Mouse (Mus musculus) CH12.LX (cell line): ENCODE measurements around the gene Napb.

Experiments
- BHLHE40 ChIP-seq: IDR thresholded peaks from 2 replicates; pipeline ENCODE4 v1.6.1; 2011; ENCODE audit warnings: mild to moderate bottlenecking, low read depth, low read length, improper control_type of control experiment
- CTCF ChIP-seq, 2 experiments: IDR thresholded peaks in 1 of 2; conservative IDR thresholded peaks in 1 of 2; 2 replicates each; pipeline ENCODE4 v1.5.1; 2011 to 2012; ENCODE audit warnings: low read depth in 2 of 2, low read length in 2 of 2, improper control_type of control experiment in 1 of 2, inconsistent platforms in 1 of 2, mild to moderate bottlenecking in 1 of 2, moderate library complexity in 1 of 2
- IRF4 ChIP-seq: IDR thresholded peaks from 2 replicates; pipeline ENCODE4 v1.6.1; 2014; ENCODE audit warnings: low read depth, mild to moderate bottlenecking, inconsistent platforms, low read length, improper control_type of control experiment
- MEF2A ChIP-seq: IDR thresholded peaks from 2 replicates; pipeline ENCODE4 v1.6.1; 2014; ENCODE audit warnings: low read depth, mild to moderate bottlenecking, inconsistent platforms, low read length, improper control_type of control experiment, borderline replicate concordance
- MXI1 ChIP-seq: IDR thresholded peaks from 2 replicates; pipeline ENCODE4 v1.6.1; 2011; ENCODE audit warnings: mild to moderate bottlenecking, low read depth, low read length, improper control_type of control experiment
- NELFE ChIP-seq: IDR thresholded peaks from 2 replicates; pipeline ENCODE4 v1.6.1; 2011; ENCODE audit warnings: low read depth, low read length, improper control_type of control experiment
- NRF1 ChIP-seq: IDR thresholded peaks from 2 replicates; pipeline ENCODE4 v1.6.1; 2014; ENCODE audit warnings: low read depth, mild to moderate bottlenecking, inconsistent platforms, low read length, improper control_type of control experiment, moderate library complexity
- POLR2A ChIP-seq: IDR thresholded peaks from 2 replicates; pipeline ENCODE4 v1.6.1; 2011; ENCODE audit warnings: low read depth, mild to moderate bottlenecking, improper control_type of control experiment, low read length
- RAD21 ChIP-seq: IDR thresholded peaks from 2 replicates; pipeline ENCODE4 v1.6.1; 2011; ENCODE audit warnings: low read depth, mild to moderate bottlenecking, low read length, improper control_type of control experiment, moderate library complexity
- SIN3A ChIP-seq: IDR thresholded peaks from 2 replicates; pipeline ENCODE4 v1.6.1; 2012; ENCODE audit warnings: low read length, improper control_type of control experiment, inconsistent platforms
- USF1 ChIP-seq: IDR thresholded peaks from 2 replicates; pipeline ENCODE4 v1.6.1; 2014; ENCODE audit warnings: low read depth, mild to moderate bottlenecking, inconsistent platforms, low read length, improper control_type of control experiment

DNA sequence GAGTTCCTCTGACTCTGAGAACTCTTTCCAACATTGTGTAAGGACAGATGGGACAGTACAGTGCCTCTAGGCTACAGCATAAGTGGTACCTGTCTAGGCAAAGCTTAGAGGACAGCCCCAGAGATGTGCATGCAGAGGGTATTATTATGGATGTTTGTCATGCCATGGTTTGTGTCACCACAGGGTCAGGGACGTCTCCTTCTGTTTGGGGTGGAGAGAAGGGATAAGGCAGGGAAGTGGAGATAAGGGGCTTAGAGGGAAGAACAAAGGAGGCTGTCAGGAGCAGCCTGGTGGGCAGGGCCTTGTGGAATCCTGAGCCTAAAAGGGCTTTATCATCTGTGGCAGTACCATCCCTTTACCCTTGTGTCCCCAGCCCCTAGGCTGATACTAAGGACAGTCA lies 49.4 kb upstream of the Napb start, which contains the start of gene 8030411F24Rik:
- TF ChIP-seq CTCF (conservative IDR thresholded peaks at IDR 0.05 in 1 of 2, IDR thresholded peaks at IDR 0.05 in 1 of 2; ENCODE audit: low read depth in 2 of 2, low read length in 2 of 2): no peak
- no peak for TF ChIP-seq POLR2A
- no peak for TF ChIP-seq USF1
- TF ChIP-seq IRF4: no peak
- no peak for TF ChIP-seq NELFE
- TF ChIP-seq MXI1: no peak
- TF ChIP-seq SIN3A: no peak
- no peak for TF ChIP-seq RAD21
- no peak for TF ChIP-seq MEF2A
- TF ChIP-seq NRF1: no peak
- no peak for TF ChIP-seq BHLHE40
